Mouse (Mus musculus): Measurements from ENCODE around the gene Strn. TPM values are rescaled to one million over a fixed set of nuclear protein-coding genes. Genes with fewer than 3 reads are reported as not detected.

Strn gene
- polyA plus RNA-seq, 1 experiment: 4.0 TPM

DNA sequence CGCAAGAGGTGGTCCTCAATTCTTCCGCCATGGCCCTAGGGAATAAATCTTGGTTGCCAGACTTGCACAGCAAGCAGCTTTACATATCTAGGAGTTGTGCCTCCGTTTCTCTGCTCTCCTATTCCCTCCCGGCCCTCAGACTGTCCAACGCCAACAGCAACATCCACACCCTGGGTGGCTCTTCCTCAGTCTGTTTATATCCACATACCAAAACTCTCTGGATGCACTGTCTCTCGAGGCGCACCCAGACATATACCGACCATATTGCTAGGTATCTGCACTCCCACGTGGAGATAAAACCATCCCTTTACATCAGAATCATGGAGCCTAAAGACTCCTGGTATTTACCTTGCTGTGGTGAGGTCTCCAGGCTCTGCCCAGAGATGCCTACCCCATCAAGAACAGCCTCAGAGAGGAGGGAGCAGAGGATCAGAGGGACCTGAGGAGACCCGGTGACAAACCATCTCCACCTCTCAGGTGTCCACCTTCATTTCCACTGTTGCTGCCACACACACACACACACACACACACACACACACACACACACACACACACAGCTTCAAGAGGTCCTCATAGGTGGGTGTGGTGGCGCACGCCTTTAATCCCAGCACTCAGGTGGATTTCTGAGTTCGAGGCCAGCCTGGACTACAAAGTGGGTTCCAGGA, 127.7 kb downstream of the Strn start:
- no peak overlapping the region for H3K4me2 ChIP-seq (ENCODE audit: low read depth)
- no peak overlapping the region for H3K4me3 ChIP-seq
- no peak for TF ChIP-seq POLR2AphosphoS2 (IDR thresholded peaks at IDR 0.05; ENCODE audit: insufficient read length, low read depth)
- TF ChIP-seq SRF (IDR thresholded peaks at IDR 0.05; ENCODE audit: control insufficient read depth, insufficient read length, low read depth): no peak
- TF ChIP-seq POLR2A (IDR thresholded peaks at IDR 0.05; ENCODE audit: insufficient read length, low read depth): no peak
- no peak for TF ChIP-seq MYOD1 (IDR thresholded peaks at IDR 0.05; ENCODE audit: control insufficient read depth in 1 of 3, insufficient read length in 2 of 3, low read depth in 2 of 3)
- no peak for TF ChIP-seq TCF12 (IDR thresholded peaks at IDR 0.05; ENCODE audit: insufficient read depth, poor library complexity, severe bottlenecking)
- no peak for TF ChIP-seq MYOG (IDR thresholded peaks at IDR 0.05; ENCODE audit: control insufficient read depth in 1 of 3, insufficient read depth in 1 of 3, insufficient read length in 2 of 3, low read depth in 2 of 3)
- no peak for TF ChIP-seq REST (IDR thresholded peaks at IDR 0.05; ENCODE audit: insufficient read depth, insufficient read length)
- TF ChIP-seq USF1 (IDR thresholded peaks at IDR 0.05; ENCODE audit: low read depth): no peak
- no peak for TF ChIP-seq E2F4 (IDR thresholded peaks at IDR 0.05; ENCODE audit: insufficient read depth)
- no peak for TF ChIP-seq CEBPB (IDR thresholded peaks at IDR 0.05; ENCODE audit: insufficient read depth, poor library complexity, severe bottlenecking)

DNA sequence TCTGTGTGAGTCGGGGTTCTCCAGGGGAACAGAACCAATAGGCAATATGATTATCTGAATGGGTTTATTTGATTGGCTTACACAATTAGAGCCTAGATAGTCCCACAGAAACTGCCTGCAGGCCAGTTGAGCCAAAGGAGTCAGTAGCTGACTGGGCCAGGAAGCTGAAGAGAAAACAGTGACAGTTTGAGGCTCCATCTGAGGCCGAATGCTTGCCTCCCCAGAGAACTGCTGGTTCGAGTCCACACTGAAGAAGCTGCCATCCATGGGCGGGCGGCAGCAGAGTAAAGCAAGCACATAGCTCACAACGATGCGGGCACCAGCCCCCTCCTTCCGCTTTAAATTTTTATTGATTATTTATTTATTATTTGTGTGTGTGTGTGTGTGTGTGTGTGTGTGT, 128.3 kb downstream of the Strn start:
- TF ChIP-seq CEBPB (IDR thresholded peaks at IDR 0.05; ENCODE audit: insufficient read depth, poor library complexity, severe bottlenecking) (no peak), MYOG (IDR thresholded peaks at IDR 0.05; ENCODE audit: control insufficient read depth in 1 of 3, insufficient read depth in 1 of 3, insufficient read length in 2 of 3, low read depth in 2 of 3) (no peak), TCF3 (IDR thresholded peaks at IDR 0.05; ENCODE audit: insufficient read length, low read depth) (no peak), MYOD1 (IDR thresholded peaks at IDR 0.05; ENCODE audit: control insufficient read depth in 1 of 3, insufficient read length in 2 of 3, low read depth in 2 of 3) (no peak), REST (IDR thresholded peaks at IDR 0.05; ENCODE audit: insufficient read depth, insufficient read length) (no peak), POLR2A (IDR thresholded peaks at IDR 0.05; ENCODE audit: insufficient read length, low read depth) (no peak), USF1 (IDR thresholded peaks at IDR 0.05; ENCODE audit: low read depth) (no peak), POLR2AphosphoS2 (IDR thresholded peaks at IDR 0.05; ENCODE audit: insufficient read length, low read depth) (no peak), TCF12 (IDR thresholded peaks at IDR 0.05; ENCODE audit: insufficient read depth, poor library complexity, severe bottlenecking) (no peak), E2F4 (IDR thresholded peaks at IDR 0.05; ENCODE audit: insufficient read depth) (no peak), SRF (IDR thresholded peaks at IDR 0.05; ENCODE audit: control insufficient read depth, insufficient read length, low read depth) (no peak), MAX (IDR thresholded peaks at IDR 0.05; ENCODE audit: low read depth) (no peak)
- Histone ChIP-seq H3K4me2 (ENCODE audit: low read depth) (no peak overlapping the region), H3K36me3 (ENCODE audit: control insufficient read depth, insufficient read depth) (no peaks in the 10 kb centered on the region), H3K27me3 (ENCODE audit: control insufficient read depth, insufficient read depth, insufficient read length) (no peaks in the 10 kb centered on the region), H3K79me2 (ENCODE audit: control insufficient read depth, insufficient read depth) (no peaks in the 10 kb centered on the region), H3ac (ENCODE audit: control insufficient read depth, insufficient read length) (no peak overlapping the region), H3K4me3 (no peak overlapping the region)

More for the DNA sequence above, 127.7 kb downstream of the Strn start:
- no peak overlapping the region for H3ac ChIP-seq (ENCODE audit: control insufficient read depth, insufficient read length)
- H3K27me3 ChIP-seq (ENCODE audit: control insufficient read depth, insufficient read depth, insufficient read length): no peaks in the 10 kb centered on the region
- no peaks in the 10 kb centered on the region for H3K36me3 ChIP-seq (ENCODE audit: control insufficient read depth, insufficient read depth)
- no peaks in the 10 kb centered on the region for H3K79me2 ChIP-seq (ENCODE audit: control insufficient read depth, insufficient read depth)

DNA sequence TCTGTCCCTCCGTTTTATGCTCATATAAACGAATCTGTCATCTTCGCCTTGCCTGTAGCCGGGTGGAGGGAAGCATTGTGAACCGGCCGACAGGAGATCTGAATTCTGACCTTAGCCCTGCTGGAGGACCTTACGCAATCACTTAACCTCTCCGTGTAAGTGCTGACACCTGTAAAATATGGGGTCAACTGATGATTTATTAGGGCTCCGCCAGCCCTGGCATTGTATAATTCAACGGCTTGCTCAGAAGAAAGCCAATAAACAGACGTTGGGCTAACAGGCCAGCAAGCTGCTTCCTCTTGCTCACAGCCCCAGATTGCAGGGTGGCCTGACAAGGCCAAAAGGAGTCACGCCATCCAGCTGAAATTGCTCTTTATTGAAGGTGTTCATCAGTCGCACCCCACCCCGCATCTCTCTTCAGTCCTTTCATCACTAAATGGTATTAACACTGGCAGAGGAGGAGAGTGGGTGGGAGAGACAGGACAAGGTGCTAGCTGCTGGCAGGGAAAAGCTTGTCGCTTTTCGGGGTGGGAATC, 128.8 kb downstream of the Strn start:
- Histone ChIP-seq H3K27me3 (ENCODE audit: control insufficient read depth, insufficient read depth, insufficient read length) (no peaks in the 10 kb centered on the region), H3ac (ENCODE audit: control insufficient read depth, insufficient read length) (no peak overlapping the region), H3K36me3 (ENCODE audit: control insufficient read depth, insufficient read depth) (no peaks in the 10 kb centered on the region), H3K4me3 (no peak overlapping the region), H3K79me2 (ENCODE audit: control insufficient read depth, insufficient read depth) (no peaks in the 10 kb centered on the region), H3K4me2 (ENCODE audit: low read depth) (no peak overlapping the region)
- TF ChIP-seq USF1 (IDR thresholded peaks at IDR 0.05; ENCODE audit: low read depth) (no peak), MYOD1 (IDR thresholded peaks at IDR 0.05; ENCODE audit: control insufficient read depth in 1 of 3, insufficient read length in 2 of 3, low read depth in 2 of 3) (no peak), POLR2AphosphoS2 (IDR thresholded peaks at IDR 0.05; ENCODE audit: insufficient read length, low read depth) (no peak), SRF (IDR thresholded peaks at IDR 0.05; ENCODE audit: control insufficient read depth, insufficient read length, low read depth) (no peak), REST (IDR thresholded peaks at IDR 0.05; ENCODE audit: insufficient read depth, insufficient read length) (no peak), TCF3 (IDR thresholded peaks at IDR 0.05; ENCODE audit: insufficient read length, low read depth) (no peak), MAX (IDR thresholded peaks at IDR 0.05; ENCODE audit: low read depth) (no peak), E2F4 (IDR thresholded peaks at IDR 0.05; ENCODE audit: insufficient read depth) (no peak), CEBPB (IDR thresholded peaks at IDR 0.05; ENCODE audit: insufficient read depth, poor library complexity, severe bottlenecking) (no peak), MYOG (IDR thresholded peaks at IDR 0.05; ENCODE audit: control insufficient read depth in 1 of 3, insufficient read depth in 1 of 3, insufficient read length in 2 of 3, low read depth in 2 of 3) (no peak), TCF12 (IDR thresholded peaks at IDR 0.05; ENCODE audit: insufficient read depth, poor library complexity, severe bottlenecking) (no peak), POLR2A (IDR thresholded peaks at IDR 0.05; ENCODE audit: insufficient read length, low read depth) (no peak)

DNA sequence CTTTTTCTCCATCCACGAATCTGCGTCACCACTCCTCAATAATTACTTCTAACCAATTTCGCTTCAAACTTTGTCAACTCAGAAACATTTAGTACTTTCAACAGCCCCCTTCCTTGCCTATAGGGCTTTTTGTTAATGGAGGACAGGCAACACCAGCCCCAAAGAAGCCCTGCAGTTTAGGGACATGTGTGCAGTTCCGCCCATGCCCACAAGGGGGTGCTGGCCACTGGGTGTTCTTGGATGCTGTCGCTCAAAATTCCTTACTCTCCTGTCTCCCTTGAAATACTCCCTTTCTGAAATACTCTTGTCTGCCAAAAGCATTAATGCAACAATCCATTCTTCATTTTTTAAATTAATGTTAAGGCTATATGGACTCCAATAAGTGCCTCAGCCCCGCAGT, 132.6 kb downstream of the Strn start:
- Histone ChIP-seq H3K27me3 (ENCODE audit: control insufficient read depth, insufficient read depth, insufficient read length) (peaks cover 5% of the 10 kb centered on the region), H3K4me2 (ENCODE audit: low read depth) (no peak overlapping the region), H3K4me3 (no peak overlapping the region), H3K79me2 (ENCODE audit: control insufficient read depth, insufficient read depth) (no peaks in the 10 kb centered on the region), H3ac (ENCODE audit: control insufficient read depth, insufficient read length) (no peak overlapping the region), H3K36me3 (ENCODE audit: control insufficient read depth, insufficient read depth) (no peaks in the 10 kb centered on the region)
- TF ChIP-seq TCF3 (IDR thresholded peaks at IDR 0.05; ENCODE audit: insufficient read length, low read depth): no peak

DNA sequence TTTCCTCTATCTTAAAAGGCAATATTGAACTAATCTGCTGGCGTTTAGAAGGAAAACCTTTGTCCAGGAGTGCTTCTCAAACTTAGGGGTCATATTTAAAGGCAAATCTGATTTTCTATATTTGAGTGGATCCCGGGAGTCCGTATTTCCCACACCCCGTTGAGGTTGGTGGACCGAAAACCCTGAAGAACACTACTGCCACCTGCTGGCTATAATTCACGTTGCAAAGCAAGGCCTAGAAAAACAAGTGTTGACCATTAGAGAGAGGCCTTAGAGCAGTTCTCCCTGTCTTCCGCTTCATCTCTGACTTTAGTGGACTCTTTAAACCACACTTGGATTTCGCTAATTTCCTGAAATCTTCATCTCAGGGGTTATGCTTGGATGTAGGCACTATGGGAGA, 133.1 kb downstream of the Strn start:
- TF ChIP-seq POLR2AphosphoS2 (IDR thresholded peaks at IDR 0.05; ENCODE audit: insufficient read length, low read depth): no peak
- Histone ChIP-seq H3K4me2 (ENCODE audit: low read depth) (no peak overlapping the region), H3ac (ENCODE audit: control insufficient read depth, insufficient read length) (no peak overlapping the region), H3K4me3 (no peak overlapping the region), H3K36me3 (ENCODE audit: control insufficient read depth, insufficient read depth) (no peaks in the 10 kb centered on the region), H3K79me2 (ENCODE audit: control insufficient read depth, insufficient read depth) (no peaks in the 10 kb centered on the region), H3K27me3 (ENCODE audit: control insufficient read depth, insufficient read depth, insufficient read length) (peaks cover 5% of the 10 kb centered on the region)
